Mouse (Mus musculus) kidney, adult 8-10 months (tissue): Measurements from ENCODE around the gene Npvf.
"Not testable (repeated sequence)": the region's sequence is repeated elsewhere in the genome, so short reads cannot be mapped to it uniquely, and the experiment has no call there.

Experiments used
- DNase-seq, 2 experiments: peaks; one replicate each; pipeline ENCODE4 v3.0.0; 2022

The Npvf gene

GRCm38 (mm10) chr6:50639656-50640055, 14.6 kb downstream of the Npvf start:
- no peak for DNase-seq

GRCm38 (mm10) chr6:50626170-50626569, 28.1 kb downstream of the Npvf start:
- DNase-seq, result not testable (repeated sequence)

GRCm38 (mm10) chr6:50618273-50618672, 36.0 kb downstream of the Npvf start:
- not testable (repeated sequence) for DNase-seq

GRCm38 (mm10) chr6:50601620-50602019, 52.6 kb downstream of the Npvf start:
- peak in 1 of 2 experiments; percentile 34 for DNase-seq
